Mouse (Mus musculus) C2C12 (cell line): ENCODE measurements at regions not wholly inside any gene's neighbourhood (a gene's known extent, or its start where the extent isn't known, plus 50 kb on each side); places are given as distances from the start of the nearest gene placed in this dataset.

ENCODE experiments used
- H3K27me3 ChIP-seq: one replicate; pipeline ENCODE4 v1.6.1; 2011; ENCODE audit not compliant: control insufficient read depth, insufficient read depth, insufficient read length
- H3K36me3 ChIP-seq: one replicate; pipeline ENCODE4 v1.6.1; 2011; ENCODE audit not compliant: control insufficient read depth, insufficient read depth
- H3K4me3 ChIP-seq: one replicate; pipeline ENCODE4 v1.5.1; 2011; ENCODE audit warnings: mild to moderate bottlenecking, control low read depth; ENCODE audit not compliant: poor library complexity, insufficient read depth, severe bottlenecking
- H3K79me2 ChIP-seq: one replicate; pipeline ENCODE4 v1.6.1; 2011; ENCODE audit not compliant: control insufficient read depth, insufficient read depth
- H3K79me3 ChIP-seq: one replicate; pipeline ENCODE4 v1.6.1; 2011; ENCODE audit warnings: low read depth, control low read depth
- H3ac ChIP-seq: one replicate; pipeline ENCODE3; 2011; ENCODE audit warnings: low read depth; ENCODE audit not compliant: control insufficient read depth, insufficient read length
- CEBPB ChIP-seq: IDR thresholded peaks from one replicate; pipeline ENCODE4 v1.6.1; 2011; ENCODE audit warnings: low read depth, mild to moderate bottlenecking, control low read depth, moderate library complexity
- CTCF ChIP-seq: IDR thresholded peaks from one replicate; pipeline ENCODE4 v1.5.1; 2011; ENCODE audit not compliant: control insufficient read depth, insufficient read depth, insufficient read length
- FOSL1 ChIP-seq: IDR thresholded peaks from one replicate; pipeline ENCODE4 v1.8.0; 2011; ENCODE audit warnings: mild to moderate bottlenecking, low read length; ENCODE audit not compliant: poor library complexity, insufficient read depth, severe bottlenecking
- MAX ChIP-seq: IDR thresholded peaks from one replicate; pipeline ENCODE4 v1.6.1; 2011; ENCODE audit warnings: mild to moderate bottlenecking, control low read depth
- MYOD1 ChIP-seq: IDR thresholded peaks from one replicate; pipeline ENCODE4 v1.6.1; 2011; ENCODE audit warnings: low read depth; ENCODE audit not compliant: control insufficient read depth, insufficient read length
- MYOG ChIP-seq: IDR thresholded peaks from one replicate; pipeline ENCODE4 v1.6.1; 2011; ENCODE audit not compliant: control insufficient read depth, insufficient read length; ENCODE audit errors: extremely low read depth
- USF1 ChIP-seq: IDR thresholded peaks from one replicate; pipeline ENCODE4 v1.6.1; 2011; ENCODE audit warnings: low read depth, mild to moderate bottlenecking, control low read depth, moderate library complexity

- Histone ChIP-seq H3K27me3 (no peaks in the 10 kb centered on the region), H3ac (no peak overlapping the region), H3K4me3 (no peak overlapping the region)
Measured at GRCm38 (mm10) chr11:117599788-117600263, 54.3 kb upstream of the Tnrc6c start.

GRCm38 (mm10) chr11:117601147-117601546, 52.9 kb upstream of the Tnrc6c start:
- TF ChIP-seq USF1, result no peak
- TF ChIP-seq CEBPB, result no peak
- no peak for TF ChIP-seq FOSL1
- no peak for TF ChIP-seq MYOD1
- no peak for TF ChIP-seq MAX
- TF ChIP-seq CTCF, result no peak
- TF ChIP-seq MYOG, result no peak
- Histone ChIP-seq H3ac (no peak overlapping the region), H3K79me2 (no peaks in the 10 kb centered on the region), H3K27me3 (no peaks in the 10 kb centered on the region), H3K79me3 (no peaks in the 10 kb centered on the region), H3K4me3 (no peak overlapping the region), H3K36me3 (no peaks in the 10 kb centered on the region)

More at GRCm38 (mm10) chr11:117599788-117600263, 54.3 kb upstream of the Tnrc6c start:
- H3K36me3 ChIP-seq, result no peaks in the 10 kb centered on the region
- no peaks in the 10 kb centered on the region for H3K79me3 ChIP-seq
- TF ChIP-seq MYOD1 (no peak), USF1 (no peak), MAX (no peak), MYOG (no peak), CEBPB (no peak), FOSL1 (no peak), CTCF (no peak)
- H3K79me2 ChIP-seq, result no peaks in the 10 kb centered on the region

- H3K27me3 ChIP-seq, result no peaks in the 10 kb centered on the region
- TF ChIP-seq FOSL1 (no peak), USF1 (no peak), CEBPB (no peak), MYOD1 (no peak), CTCF (no peak), MAX (no peak), MYOG (no peak)
- no peaks in the 10 kb centered on the region for H3K79me2 ChIP-seq
- no peaks in the 10 kb centered on the region for H3K36me3 ChIP-seq
- H3ac ChIP-seq, result no peak overlapping the region
- H3K79me3 ChIP-seq, result no peaks in the 10 kb centered on the region
- H3K4me3 ChIP-seq, result no peak overlapping the region
Measured at GRCm38 (mm10) chr11:117604019-117604418, 50.1 kb upstream of the Tnrc6c start.
